Mouse (Mus musculus) ES-Bruce4 (cell line): ENCODE measurements around the gene Zfp574.

Experiments
- CTCF ChIP-seq: IDR thresholded peaks from one replicate; pipeline ENCODE4 v1.8.1; 2011; ENCODE audit warnings: low read depth, low read length
- EP300 ChIP-seq: IDR thresholded peaks from 2 replicates; pipeline ENCODE4 v1.6.1; 2011; ENCODE audit warnings: low read depth, low read length; ENCODE audit not compliant: insufficient read depth

- TF ChIP-seq EP300, result no peak
- no peak for TF ChIP-seq CTCF
These were observed 37.0 kb downstream of the Zfp574 start for GRCm38 (mm10) chr7:25109355-25109754.
